12 mouse cellular contexts compared by ENCODE assay signal in the genomic region with DNA sequence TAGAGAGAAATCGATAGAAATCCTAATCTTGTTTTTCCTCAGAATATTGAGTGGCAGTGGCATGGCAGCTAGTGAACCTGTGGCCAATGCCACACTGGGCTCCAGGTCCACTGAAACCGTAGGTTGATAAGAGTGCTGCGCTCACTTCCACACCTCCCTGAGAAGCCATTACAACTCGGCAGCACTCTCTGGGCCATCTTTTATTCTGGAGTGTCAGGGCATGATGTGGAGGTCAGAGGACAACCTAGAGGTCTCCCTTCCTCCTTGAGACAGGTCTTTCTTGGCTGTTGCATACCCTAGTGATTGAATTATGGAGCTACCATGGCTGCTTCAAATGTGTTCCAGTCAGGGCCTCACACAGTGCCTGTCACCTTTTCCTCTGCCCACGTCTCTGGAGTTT.
"Had no signal": no experiment of that assay in that cellular context is flagged by ENCODE, and none has a peak within 500 bp of the region (broad histone marks: within the 10 kb centered on the region; RNA-seq: fewer than 3 reads in every experiment).

No protein-coding gene starts in this region.

- H3K27me3 ChIP-seq: kidney, embryonic 15.5 days; limb, embryonic 15.5 days; megakaryocyte, embryonic 14.5 days; stomach, embryonic 15.5 days had no signal

- H3K27ac ChIP-seq: kidney, embryonic 15.5 days; limb, embryonic 15.5 days; liver, embryonic 14.5 days; macrophage; stomach, embryonic 15.5 days had no signal

- ATAC-seq: intestine, postnatal 0 days; liver, postnatal 0 days had no signal

- H3K4me1 ChIP-seq: stomach, embryonic 15.5 days had no signal

- H3K4me3 ChIP-seq: kidney, embryonic 15.5 days; limb, embryonic 15.5 days; megakaryocyte, embryonic 14.5 days; stomach, embryonic 15.5 days had no signal

- H3K9me3 ChIP-seq: kidney, embryonic 15.5 days; limb, embryonic 15.5 days; megakaryocyte, embryonic 14.5 days; stomach, embryonic 15.5 days had no signal

- DNase-seq: liver, postnatal 0 days; right cerebral cortex, postnatal 14 days; right cerebral cortex, postnatal 4 days; spleen, adult 18-20 months; thymus, postnatal 25 days had no signal
